Mouse (Mus musculus) kidney, adult 2 months (tissue): ENCODE results near the gene Fxr2.

ENCODE experiments used
- CTCF ChIP-seq: fragments of 200-500 bp; conservative IDR thresholded peaks from 2 replicates; pipeline ENCODE4 v1.5.1; 2011; ENCODE audit warnings: low read depth, mild to moderate bottlenecking, control low read depth, low read length, moderate library complexity, mixed read lengths; ENCODE audit not compliant: insufficient read depth, insufficient read length
- POLR2A ChIP-seq: fragments of 200-500 bp; IDR thresholded peaks from one replicate; pipeline ENCODE4 v1.6.1; 2011; ENCODE audit warnings: low read depth, low read length, control low read depth

DNA sequence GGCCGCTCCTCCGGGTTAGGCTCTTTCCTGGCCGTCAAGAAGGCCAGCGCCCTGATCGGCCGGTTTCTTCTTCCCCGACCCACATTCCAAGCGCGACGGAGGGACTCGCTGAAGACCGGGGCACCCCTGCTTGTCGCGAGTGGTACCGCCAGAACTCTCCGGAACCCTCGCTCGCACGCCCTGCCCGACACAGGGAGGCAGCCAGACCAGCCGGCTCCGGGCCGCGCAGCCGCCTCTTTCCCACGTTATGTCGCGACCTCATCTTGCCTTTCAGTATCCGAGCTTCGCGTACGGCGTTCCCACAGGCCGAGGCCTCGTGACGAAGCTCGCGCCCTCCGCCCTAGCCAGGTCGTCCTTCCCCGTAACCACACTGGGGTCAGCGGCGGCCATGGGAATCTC is 38.9 kb downstream of the Fxr2 start:
- no peak for TF ChIP-seq CTCF
- TF ChIP-seq POLR2A: no peak
